Mouse (Mus musculus): ENCODE data around the gene Vmn1r197. TPM values are rescaled to one million over a fixed set of nuclear protein-coding genes. Genes with fewer than 3 reads are reported as not detected.
"Not testable (repeated sequence)": the region's sequence is repeated elsewhere in the genome, so short reads cannot be mapped to it uniquely, and the experiment has no call there.

The Vmn1r197 gene
- polyA plus RNA-seq, 1 experiment from 2014 or later = not detected

GRCm38 (mm10) chr13:22350813-22351212 lies 26.4 kb downstream of the Vmn1r197 start:
- H3K4me1 ChIP-seq (ENCODE audit: control insufficient read depth, insufficient read depth, low read length) = no peaks in the 10 kb centered on the region
- no peak overlapping the region for H3K4me2 ChIP-seq (ENCODE audit: low read length)
- H3K27me3 ChIP-seq (ENCODE audit: control insufficient read depth, insufficient read depth, low read depth, low read length) = no peaks in the 10 kb centered on the region
- ATAC-seq = no peak
- H3K27ac ChIP-seq (ENCODE audit: low read length) = no peak overlapping the region
- no peak overlapping the region for H3K4me3 ChIP-seq (ENCODE audit: low read depth, low read length)
- WGBS = 91% methylated on average over 1 of the region's 1 CpGs
- no peaks in the 10 kb centered on the region for H3K36me3 ChIP-seq (ENCODE audit: control insufficient read depth, insufficient read depth, low read length)
- H3K9me3 ChIP-seq (replicated peaks; ENCODE audit: control insufficient read depth, low read length, poor library complexity, severe bottlenecking) = no peaks in the 10 kb centered on the region
- H3K9ac ChIP-seq (ENCODE audit: low read depth, low read length) = no peak overlapping the region

- Histone ChIP-seq H3K27ac (ENCODE audit: low read length) (no peak within 1 kb of the TSS), H3K4me1 (ENCODE audit: control insufficient read depth, insufficient read depth, low read length) (no peaks in the 10 kb centered on the region), H3K4me2 (ENCODE audit: low read length) (no peak within 1 kb of the TSS), H3K36me3 (ENCODE audit: control insufficient read depth, insufficient read depth, low read length) (no peaks in the 10 kb centered on the region), H3K9me3 (replicated peaks; ENCODE audit: control insufficient read depth, low read length, poor library complexity, severe bottlenecking) (no peaks in the 10 kb centered on the region), H3K9ac (ENCODE audit: low read depth, low read length) (no peak within 1 kb of the TSS), H3K27me3 (ENCODE audit: control insufficient read depth, insufficient read depth, low read depth, low read length) (no peaks in the 10 kb centered on the region), H3K4me3 (ENCODE audit: low read depth, low read length) (no peak within 1 kb of the TSS)
- ATAC-seq = no peak
- 79% methylated on average over 2 of the region's 2 CpGs for WGBS
Measured at GRCm38 (mm10) chr13:22379518-22379917, 55.1 kb downstream of the Vmn1r197 start, which contains the start of gene Vmn1r199. Gene Vmn1r199, plus strand, starts transcription at chr13:22379818.

GRCm38 (mm10) chr13:22381128-22381527 lies 56.7 kb downstream of the Vmn1r197 start:
- H3K4me3 ChIP-seq (ENCODE audit: low read depth, low read length); H3K27me3 ChIP-seq (ENCODE audit: control insufficient read depth, insufficient read depth, low read depth, low read length); H3K27ac ChIP-seq (ENCODE audit: low read length); H3K4me2 ChIP-seq (ENCODE audit: low read length); ATAC-seq; H3K4me1 ChIP-seq (ENCODE audit: control insufficient read depth, insufficient read depth, low read length); H3K36me3 ChIP-seq (ENCODE audit: control insufficient read depth, insufficient read depth, low read length); H3K9me3 ChIP-seq (replicated peaks; ENCODE audit: control insufficient read depth, low read length, poor library complexity, severe bottlenecking); H3K9ac ChIP-seq (ENCODE audit: low read depth, low read length): not testable (repeated sequence)
- WGBS = 76% methylated on average over 3 of the region's 3 CpGs

Other genes with a start within 250 kb of the Vmn1r197 start
- gene Vmn1r188, start 240.1 kb upstream of the Vmn1r197 start, polyA plus RNA-seq (2015; fragmentation: Nextera tagmentation; extraction: Ambion mirVana) = not detected in 2 replicates
- gene Vmn1r189, start 218.8 kb upstream of the Vmn1r197 start, polyA plus RNA-seq (2015; fragmentation: Nextera tagmentation; extraction: Ambion mirVana) = not detected in 2 replicates
- gene Vmn1r191, start 140.6 kb upstream of the Vmn1r197 start, polyA plus RNA-seq (2015; fragmentation: Nextera tagmentation; extraction: Ambion mirVana) = not detected in 2 replicates
- not detected in 2 replicates for gene Vmn1r192, start 133.4 kb upstream of the Vmn1r197 start, polyA plus RNA-seq (2015; fragmentation: Nextera tagmentation; extraction: Ambion mirVana)
- not detected in 2 replicates for gene Vmn1r193, start 101.4 kb upstream of the Vmn1r197 start, polyA plus RNA-seq (2015; fragmentation: Nextera tagmentation; extraction: Ambion mirVana)
- gene Vmn1r194, start 80.4 kb upstream of the Vmn1r197 start, polyA plus RNA-seq (2015; fragmentation: Nextera tagmentation; extraction: Ambion mirVana) = not detected in 2 replicates
- not detected in 2 replicates for gene Vmn1r195, start 54.1 kb upstream of the Vmn1r197 start, polyA plus RNA-seq (2015; fragmentation: Nextera tagmentation; extraction: Ambion mirVana)
- gene Vmn1r196, start 34.7 kb upstream of the Vmn1r197 start, polyA plus RNA-seq (2015; fragmentation: Nextera tagmentation; extraction: Ambion mirVana) = not detected in 2 replicates
- gene Vmn1r198, start 25.8 kb downstream of the Vmn1r197 start, polyA plus RNA-seq (2015; fragmentation: Nextera tagmentation; extraction: Ambion mirVana) = not detected in 2 replicates
- gene Vmn1r199, start 55.2 kb downstream of the Vmn1r197 start, polyA plus RNA-seq (2015; fragmentation: Nextera tagmentation; extraction: Ambion mirVana) = not detected in 2 replicates
- gene Vmn1r200, start 65.8 kb downstream of the Vmn1r197 start, polyA plus RNA-seq (2015; fragmentation: Nextera tagmentation; extraction: Ambion mirVana) = not detected in 2 replicates
- gene Vmn1r201, start 147.3 kb downstream of the Vmn1r197 start, polyA plus RNA-seq (2015; fragmentation: Nextera tagmentation; extraction: Ambion mirVana) = not detected in 2 replicates
- gene Vmn1r202, start 180.8 kb downstream of the Vmn1r197 start, polyA plus RNA-seq (2015; fragmentation: Nextera tagmentation; extraction: Ambion mirVana) = not detected in 2 replicates
- not detected in 2 replicates for gene Vmn1r203, start 193.5 kb downstream of the Vmn1r197 start, polyA plus RNA-seq (2015; fragmentation: Nextera tagmentation; extraction: Ambion mirVana)
- not detected in 2 replicates for gene Vmn1r204, start 228.6 kb downstream of the Vmn1r197 start, polyA plus RNA-seq (2015; fragmentation: Nextera tagmentation; extraction: Ambion mirVana)